1 mouse cellular context compared by ENCODE assay signal in genomic region chr9:51977439-51978000, GRCm38 (mm10).
TF ChIP-seq lines count a peak whose summit lies in the region.

No protein-coding gene starts in this region.

TF ChIP-seq in CH12.LX, 34 proteins besides CTCF, POLR2A, EP300 and RAD21 (continued from another document):
- no peak for TF ChIP-seq POLR2AphosphoS2 (IDR thresholded peaks at IDR 0.05; ENCODE audit: low read depth, low read length)
TF ChIP-seq in CH12.LX: peak in this region for 6.
